16 mouse cellular contexts compared by ENCODE assay signal in the genomic region with DNA sequence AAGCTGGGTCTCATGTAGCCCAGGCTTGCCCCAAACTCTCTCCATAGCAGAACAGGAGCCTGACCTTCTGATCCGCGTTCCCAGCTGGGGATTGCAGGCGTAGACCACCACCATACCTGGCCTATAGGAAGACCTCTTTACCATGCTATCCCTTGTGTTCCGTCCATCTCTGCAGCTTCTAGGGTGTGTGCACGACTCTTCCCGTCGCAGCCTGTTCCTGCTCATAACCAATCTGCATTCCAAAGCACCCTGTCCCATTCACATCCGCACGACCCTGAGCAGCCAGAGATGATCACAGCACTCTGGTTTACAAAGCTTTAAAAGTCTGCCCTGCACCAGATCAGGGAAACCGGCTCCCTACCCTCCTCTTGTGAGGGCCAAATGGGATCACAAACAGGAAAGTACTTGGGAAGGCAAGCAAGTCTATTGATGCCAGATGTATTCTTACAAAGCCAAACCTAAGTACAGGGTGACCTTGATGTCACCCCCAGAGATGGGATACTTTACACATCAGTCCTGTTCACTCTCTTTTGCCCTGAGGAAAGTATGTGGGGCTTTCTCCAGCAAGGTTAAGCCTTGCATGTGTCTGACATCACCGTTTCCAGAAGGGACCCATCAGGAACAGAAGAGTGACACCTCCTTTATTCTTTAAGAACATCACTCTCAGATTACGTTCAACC. TPM values are rescaled to one million over a fixed set of nuclear protein-coding genes. Genes with fewer than 3 reads are reported as not detected.
DNase-seq lines count a peak whose midpoint lies in the region; ATAC-seq lines count a peak whose summit lies in the region.
"Had no signal": no experiment of that assay in that cellular context is flagged by ENCODE, and none has a peak within 500 bp of the region (broad histone marks: within the 10 kb centered on the region; RNA-seq: fewer than 3 reads in every experiment).

No protein-coding gene starts in this region.

- H3K4me2 ChIP-seq in intestine, embryonic 15.5 days (replicated peaks), result no peak overlapping the region
- H3K4me2 ChIP-seq in intestine, embryonic 16.5 days (ENCODE audit: low read depth, low read length), result no peak overlapping the region
- H3K4me2 ChIP-seq in limb, embryonic 13.5 days (replicated peaks), result no peak overlapping the region
- H3K4me2 ChIP-seq: liver, embryonic 15.5 days had no signal

- H3K36me3 ChIP-seq in intestine, embryonic 15.5 days, result no peaks in the 10 kb centered on the region
- no peaks in the 10 kb centered on the region for H3K36me3 ChIP-seq in intestine, embryonic 16.5 days (ENCODE audit: control insufficient read depth, insufficient read depth, low read length)
- no peaks in the 10 kb centered on the region for H3K36me3 ChIP-seq in embryonic facial prominence, embryonic 10.5 days (replicated peaks)
- no peaks in the 10 kb centered on the region for H3K36me3 ChIP-seq in limb, embryonic 13.5 days
- H3K36me3 ChIP-seq: liver, embryonic 15.5 days had no signal

- peak; percentile 76 for DNase-seq in ES-CJ7 (ENCODE audit: low read depth, low spot score)
- peak; percentile 63 for DNase-seq in embryonic facial prominence, embryonic 10.5 days (ENCODE audit: low spot score)
- no peak for DNase-seq in frontal cortex, adult 2 months (ENCODE audit: extremely low spot score in 1 of 2, low spot score in 1 of 2)
- no peak for DNase-seq in adrenal gland, adult (ENCODE audit: inconsistent age in 2 of 2, low spot score in 1 of 2)
- DNase-seq in adrenal gland, postnatal 25 days, result no peak
- DNase-seq: adrenal gland, adult 2 months; cerebellum, postnatal 10 days; heart, postnatal 14 days; kidney, postnatal 10 days; right cerebral cortex, adult 18-20 months; thymus, adult 2 months had no signal

- no peak overlapping the region for H3K9ac ChIP-seq in intestine, embryonic 15.5 days
- H3K9ac ChIP-seq in intestine, embryonic 16.5 days (ENCODE audit: low read depth, low read length), result no peak overlapping the region
- H3K9ac ChIP-seq in limb, embryonic 13.5 days, result no peak overlapping the region
- H3K9ac ChIP-seq: liver, embryonic 15.5 days had no signal

- H3K9me3 ChIP-seq in intestine, embryonic 15.5 days, result no peaks in the 10 kb centered on the region
- H3K9me3 ChIP-seq in intestine, embryonic 16.5 days (ENCODE audit: control insufficient read depth, low read length), result no peaks in the 10 kb centered on the region
- H3K9me3 ChIP-seq in embryonic facial prominence, embryonic 10.5 days, result no peaks in the 10 kb centered on the region
- H3K9me3 ChIP-seq in limb, embryonic 13.5 days, result no peaks in the 10 kb centered on the region
- H3K9me3 ChIP-seq: liver, embryonic 15.5 days had no signal

- no peak for ATAC-seq in intestine, embryonic 15.5 days
- ATAC-seq in intestine, embryonic 16.5 days, result no peak
- ATAC-seq in limb, embryonic 13.5 days (ENCODE audit: low FRiP score, low read depth), result 0 out of 2 replicates have a peak, but pooled peaks have one; percentile 13
- ATAC-seq: inflammation-experienced regulatory T-cells, adult 6 months had no signal

- peak overlapping the region; percentile 18; the same call in 1 of the 2 replicates for H3K27ac ChIP-seq in intestine, embryonic 15.5 days
- no peak overlapping the region for H3K27ac ChIP-seq in intestine, embryonic 16.5 days (ENCODE audit: low read length)
- H3K27ac ChIP-seq in embryonic facial prominence, embryonic 10.5 days (replicated peaks), result peak overlapping the region; percentile 79
- peak overlapping the region; percentile 24; the same call in 1 of the 2 replicates for H3K27ac ChIP-seq in limb, embryonic 13.5 days
- H3K27ac ChIP-seq: liver, embryonic 15.5 days had no signal

- 69% methylated on average over 12 of the region's 12 CpGs for WGBS in intestine, embryonic 15.5 days
- WGBS in intestine, embryonic 16.5 days, result 69% methylated on average over 12 of the region's 12 CpGs
- WGBS in embryonic facial prominence, embryonic 10.5 days, result 43% methylated on average over 12 of the region's 12 CpGs
- 43% methylated on average over 12 of the region's 12 CpGs for WGBS in limb, embryonic 13.5 days

- no peak overlapping the region for H3K4me3 ChIP-seq in intestine, embryonic 15.5 days (replicated peaks)
- no peak overlapping the region for H3K4me3 ChIP-seq in intestine, embryonic 16.5 days (ENCODE audit: low read length)
- H3K4me3 ChIP-seq in embryonic facial prominence, embryonic 10.5 days, result 0 out of 2 replicates have a peak overlapping the region, but pooled peaks have one; percentile 2
- H3K4me3 ChIP-seq in limb, embryonic 13.5 days, result no peak overlapping the region
- H3K4me3 ChIP-seq: liver, embryonic 15.5 days had no signal

- H3K4me1 ChIP-seq in intestine, embryonic 15.5 days (replicated peaks), result peaks cover 11% of the 10 kb centered on the region; the same call in 1 of the 2 replicates
- H3K4me1 ChIP-seq in intestine, embryonic 16.5 days (ENCODE audit: control insufficient read depth, insufficient read depth, low read length), result peaks cover 3% of the 10 kb centered on the region
- H3K4me1 ChIP-seq in embryonic facial prominence, embryonic 10.5 days, result peaks cover 51% of the 10 kb centered on the region
- peaks cover 32% of the 10 kb centered on the region for H3K4me1 ChIP-seq in limb, embryonic 13.5 days

- no peaks in the 10 kb centered on the region for H3K27me3 ChIP-seq in intestine, embryonic 15.5 days (replicated peaks)
- H3K27me3 ChIP-seq in intestine, embryonic 16.5 days (replicated peaks; ENCODE audit: control insufficient read depth, insufficient read depth, low read length), result no peaks in the 10 kb centered on the region
- H3K27me3 ChIP-seq in embryonic facial prominence, embryonic 10.5 days (replicated peaks; ENCODE audit: low read depth, poor library complexity, severe bottlenecking), result no peaks in the 10 kb centered on the region
- H3K27me3 ChIP-seq in limb, embryonic 13.5 days, result no peaks in the 10 kb centered on the region
- H3K27me3 ChIP-seq: liver, embryonic 15.5 days had no signal

RNA-seq across cellular contexts. Expression of gene Xpnpep1, which starts 24.4 kb away (rescaled TPM):
- polyA plus RNA-seq in intestine, embryonic 15.5 days (2015; fragmentation: Nextera tagmentation; extraction: Ambion mirVana), result 182 and 206 TPM in 2 replicates
- polyA plus RNA-seq in intestine, embryonic 16.5 days (2015; fragmentation: Nextera tagmentation; extraction: Ambion mirVana), result 231 and 264 TPM in 2 replicates
- 158 and 159 TPM in 2 replicates for polyA plus RNA-seq in embryonic facial prominence, embryonic 10.5 days (2016; fragmentation: Nextera tagmentation; extraction: Ambion mirVana)
- 153 and 163 TPM in 2 replicates for polyA plus RNA-seq in limb, embryonic 13.5 days (2015; fragmentation: Nextera tagmentation; extraction: Ambion mirVana)
- polyA plus RNA-seq in frontal cortex, adult 2 months (2012; rRNA removed), result 59.1 and 59.3 TPM in 2 replicates
- total RNA-seq in adrenal gland, postnatal 25 days (2021), result 85.6 and 98.2 TPM in 2 replicates

Comparison
In these comparisons a context has a peak if more than half of its experiments do, and no peak if none do; other contexts are left out.
1. DNase-seq: peak in ES-CJ7 (single experiment) and embryonic facial prominence, embryonic 10.5 days (single experiment); none in frontal cortex, adult 2 months (0 of 2), adrenal gland, adult (0 of 2) and adrenal gland, postnatal 25 days (single experiment).